Mouse (Mus musculus): ENCODE data around the gene Ahdc1.

DNA sequence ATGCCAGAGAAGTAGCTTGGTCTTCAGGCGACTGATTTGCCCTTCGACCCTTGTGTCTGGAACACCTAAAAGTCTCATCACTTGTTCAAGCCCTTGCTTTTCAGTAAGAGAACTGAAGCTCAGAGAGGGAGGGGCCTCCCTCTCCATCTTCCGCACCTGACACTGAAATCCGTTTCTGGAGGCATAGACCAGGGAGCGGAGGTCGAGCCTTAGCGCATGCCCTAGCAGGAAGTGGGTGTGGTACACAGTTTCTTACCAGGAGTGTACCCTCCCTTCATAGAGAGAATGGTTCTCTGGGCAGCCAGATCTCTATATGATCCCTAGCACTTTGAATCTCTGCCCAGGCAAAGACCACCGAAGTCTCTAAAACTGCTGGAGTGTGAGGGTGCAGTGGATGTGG is 62.1 kb downstream of the Ahdc1 start:
- TF ChIP-seq EP300 (IDR thresholded peaks at IDR 0.05; ENCODE audit: low read depth) (no peak), CTCF (IDR thresholded peaks at IDR 0.05; ENCODE audit: low read depth) (no peak)

All from heart, postnatal 0 days (tissue).